ENCODE assay signal across 8 mouse cellular contexts in the genomic region with DNA sequence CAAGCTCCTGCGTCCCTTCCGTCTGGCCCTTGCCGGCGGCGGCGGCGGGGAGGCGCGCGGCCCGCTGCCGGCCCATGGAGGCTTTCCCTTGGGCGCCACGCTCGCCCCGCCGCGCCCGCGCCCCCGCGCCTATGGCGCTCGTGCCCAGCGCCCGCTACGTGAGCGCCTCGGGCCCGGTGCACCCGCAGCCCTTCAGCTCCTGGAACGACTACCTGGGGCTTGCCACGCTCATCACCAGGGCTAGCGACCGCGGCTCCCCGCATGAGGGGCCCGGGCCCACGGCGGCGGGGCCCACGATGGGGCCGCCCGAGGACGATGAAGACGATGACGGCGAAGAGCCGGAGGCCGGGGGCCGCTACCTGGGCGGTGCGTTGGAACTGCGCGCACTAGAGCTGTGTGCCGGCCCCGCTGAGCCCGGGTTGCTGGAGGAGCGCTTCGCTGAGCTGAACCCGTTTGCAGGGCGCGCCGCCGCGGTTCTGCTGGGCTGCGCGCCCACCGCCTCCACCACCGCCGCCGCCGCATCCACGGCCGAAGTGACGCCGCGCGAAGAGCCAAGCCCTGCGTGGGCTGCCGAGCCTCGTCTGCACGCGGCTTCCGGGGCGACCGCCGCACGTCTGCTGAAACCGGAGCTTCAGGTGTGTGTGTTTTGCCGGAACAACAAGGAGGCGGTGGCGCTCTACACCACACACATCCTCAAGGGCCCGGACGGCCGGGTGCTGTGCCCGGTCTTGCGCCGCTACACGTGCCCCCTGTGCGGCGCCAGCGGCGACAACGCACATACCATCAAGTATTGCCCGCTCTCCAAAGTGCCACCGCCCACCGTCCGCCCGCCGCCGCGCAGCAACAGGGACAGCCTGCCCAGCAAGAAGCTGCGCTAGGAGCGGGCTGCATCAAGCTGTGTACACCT. TPM values are rescaled to one million over a fixed set of nuclear protein-coding genes. Genes with fewer than 3 reads are reported as not detected.
A peak's percentile ranks its signal among the peaks of the same experiment; 100 is the strongest.
DNase-seq lines count a peak whose midpoint lies in the region; ATAC-seq and TF ChIP-seq lines count a peak whose summit lies in the region.

No protein-coding gene starts in this region.

- peak; percentile 56 for ATAC-seq in lung, embryonic 16.5 days (ENCODE audit: low read depth)

- TF ChIP-seq CTCF in E14TG2a.4 (conservative IDR thresholded peaks at IDR 0.05; ENCODE audit: low read length) = no peak

- peak; percentile 54 for DNase-seq in forebrain, embryonic 10.5 days (ENCODE audit: extremely low spot score, low spot score)
- DNase-seq in heart, postnatal 4 days = peak; percentile 33
- peak; percentile 46 to 64 for DNase-seq in layer of hippocampus, postnatal 10 days (ENCODE audit: low spot score in 2 of 2)
- peak; percentile 7 for DNase-seq in ovary, postnatal 14 days (ENCODE audit: low spot score)
- DNase-seq in thymus, postnatal 14 days = peak; percentile 78

- H3K4me1 ChIP-seq in E14TG2a.4 (replicated peaks; ENCODE audit: low read depth, low read length) = peaks cover 33% of the 10 kb centered on the region
- H3K4me1 ChIP-seq in brown adipose tissue, adult 24 weeks (ENCODE audit: control insufficient read depth, insufficient read depth, insufficient read length, low read length) = no peaks in the 10 kb centered on the region
- peaks cover 23% of the 10 kb centered on the region for H3K4me1 ChIP-seq in forebrain, embryonic 10.5 days
- peaks cover 11% of the 10 kb centered on the region for H3K4me1 ChIP-seq in lung, embryonic 16.5 days (replicated peaks; ENCODE audit: control insufficient read depth, insufficient read depth, low read length)

- no peak overlapping the region for H3K27ac ChIP-seq in brown adipose tissue, adult 24 weeks (replicated peaks; ENCODE audit: low read depth, low read length)
- H3K27ac ChIP-seq in forebrain, embryonic 10.5 days = peak overlapping the region; percentile 81
- peak overlapping the region; percentile 52 for H3K27ac ChIP-seq in lung, embryonic 16.5 days (ENCODE audit: low read length)

- peak overlapping the region; percentile 100 for H3K4me2 ChIP-seq in lung, embryonic 16.5 days (ENCODE audit: low read depth, low read length)

- H3K27me3 ChIP-seq in E14TG2a.4 (ENCODE audit: insufficient read depth, low read length) = no peaks in the 10 kb centered on the region
- peaks cover 42% of the 10 kb centered on the region for H3K27me3 ChIP-seq in forebrain, embryonic 10.5 days (ENCODE audit: poor library complexity, severe bottlenecking)
- H3K27me3 ChIP-seq in lung, embryonic 16.5 days (ENCODE audit: control insufficient read depth, insufficient read depth, low read depth, low read length) = no peaks in the 10 kb centered on the region

- WGBS in forebrain, embryonic 10.5 days = under 1% methylated on average over 113 of the region's 115 CpGs
- under 1% methylated on average over 72 of the region's 115 CpGs for WGBS in lung, embryonic 16.5 days

- H3K9ac ChIP-seq in lung, embryonic 16.5 days (ENCODE audit: low read length) = peak overlapping the region; percentile 71

- H3K9me3 ChIP-seq in E14TG2a.4 (ENCODE audit: low read length) = no peaks in the 10 kb centered on the region
- no peaks in the 10 kb centered on the region for H3K9me3 ChIP-seq in forebrain, embryonic 10.5 days
- no peaks in the 10 kb centered on the region for H3K9me3 ChIP-seq in lung, embryonic 16.5 days (ENCODE audit: control insufficient read depth, low read length)

- H3K36me3 ChIP-seq in E14TG2a.4 (ENCODE audit: insufficient read depth, low read length) = peaks cover 23% of the 10 kb centered on the region
- H3K36me3 ChIP-seq in forebrain, embryonic 10.5 days (replicated peaks) = peaks cover 21% of the 10 kb centered on the region
- peaks cover 2% of the 10 kb centered on the region; the same call in 1 of the 2 replicates for H3K36me3 ChIP-seq in lung, embryonic 16.5 days (ENCODE audit: control insufficient read depth, insufficient read depth, low read length)

- peak overlapping the region; percentile 95 for H3K4me3 ChIP-seq in E14TG2a.4 (replicated peaks; ENCODE audit: low read length)
- H3K4me3 ChIP-seq in brown adipose tissue, adult 24 weeks (ENCODE audit: insufficient read depth, low read depth, low read length) = peak overlapping the region; percentile 62
- peak overlapping the region; percentile 84 for H3K4me3 ChIP-seq in forebrain, embryonic 10.5 days
- peak overlapping the region; percentile 79 for H3K4me3 ChIP-seq in lung, embryonic 16.5 days (ENCODE audit: low read length)

RNA-seq across cellular contexts. Expression of a gene that starts 0.7 kb away (rescaled TPM):
- not detected in 2 replicates for polyA plus RNA-seq in brown adipose tissue, adult 24 weeks (2012; ENCODE audit: insufficient read depth, insufficient read length, missing spikeins)
- polyA plus RNA-seq in forebrain, embryonic 10.5 days (2016; fragmentation: Nextera tagmentation; extraction: Ambion mirVana) = 1.4 and 1.6 TPM in 2 replicates
- 1 to 10 TPM; 1.2 to 1.3 TPM for total RNA-seq in heart, postnatal 4 days (2021)
- 10 to 100 TPM; 19.6 to 20.9 TPM for total RNA-seq in layer of hippocampus, postnatal 10 days (2021)
- polyA plus RNA-seq in lung, embryonic 16.5 days (2015; fragmentation: Nextera tagmentation; extraction: Ambion mirVana) = 1.1 TPM in 2 replicates

RNA-seq across cellular contexts. Expression of a gene that starts 34.0 kb away (rescaled TPM):
- polyA plus RNA-seq in brown adipose tissue, adult 24 weeks (2012; ENCODE audit: insufficient read depth, insufficient read length, missing spikeins) = 79.1 and 88.5 TPM in 2 replicates
- polyA plus RNA-seq in forebrain, embryonic 10.5 days (2016; fragmentation: Nextera tagmentation; extraction: Ambion mirVana) = 165 and 170 TPM in 2 replicates
- 100 to 1,000 TPM; 132 to 134 TPM for total RNA-seq in heart, postnatal 4 days (2021)
- 100 to 1,000 TPM; 137 to 143 TPM for total RNA-seq in layer of hippocampus, postnatal 10 days (2021)
- 125 TPM in 2 replicates for polyA plus RNA-seq in lung, embryonic 16.5 days (2015; fragmentation: Nextera tagmentation; extraction: Ambion mirVana)

RNA-seq across cellular contexts. Expression of a gene that starts 54.9 kb away (rescaled TPM):
- 27.5 and 27.7 TPM in 2 replicates for polyA plus RNA-seq in brown adipose tissue, adult 24 weeks (2012; ENCODE audit: insufficient read depth, insufficient read length, missing spikeins)
- 26.2 and 27.9 TPM in 2 replicates for polyA plus RNA-seq in forebrain, embryonic 10.5 days (2016; fragmentation: Nextera tagmentation; extraction: Ambion mirVana)
- total RNA-seq in heart, postnatal 4 days (2021) = 10 to 100 TPM; 18.2 to 21.4 TPM
- total RNA-seq in layer of hippocampus, postnatal 10 days (2021) = 10 to 100 TPM; 31.7 to 36.9 TPM
- polyA plus RNA-seq in lung, embryonic 16.5 days (2015; fragmentation: Nextera tagmentation; extraction: Ambion mirVana) = 30.9 and 33.7 TPM in 2 replicates

Comparison
In these comparisons a context has a peak if more than half of its experiments do, and no peak if none do; other contexts are left out.
1. DNase-seq: peak in every context shown above with its lines; median percentile 78 in thymus, postnatal 14 days; 55 in layer of hippocampus, postnatal 10 days; 54 in forebrain, embryonic 10.5 days; 33 in heart, postnatal 4 days; 7 in ovary, postnatal 14 days.